Mouse (Mus musculus) lung, adult 2 months (tissue): ENCODE measurements around the gene Top3a. TPM values are rescaled to one million over a fixed set of nuclear protein-coding genes. Genes with fewer than 3 reads are reported as not detected.

Source experiments
- DNase-seq: peaks from one replicate; pipeline ENCODE4 v3.0.0; 2022
- H3K4me1 ChIP-seq: fragments of 200-500 bp; 2 replicates; pipeline ENCODE4 v1.6.1; 2011; ENCODE audit warnings: low read length; ENCODE audit not compliant: control insufficient read depth, insufficient read depth
- H3K4me3 ChIP-seq: fragments of 200-500 bp; replicated peaks from 2 replicates; pipeline ENCODE3; 2011; ENCODE audit warnings: low read depth, mild to moderate bottlenecking, control low read depth, low read length; ENCODE audit errors: extremely low read depth
- CTCF ChIP-seq: fragments of 200-500 bp; IDR thresholded peaks from 2 replicates; pipeline ENCODE4 v1.5.1; 2011; ENCODE audit warnings: mild to moderate bottlenecking, low read length, control low read depth; ENCODE audit not compliant: insufficient read depth
- POLR2A ChIP-seq: fragments of 200-500 bp; IDR thresholded peaks from 2 replicates; pipeline ENCODE4 v1.6.1; 2011; ENCODE audit warnings: low read depth, mild to moderate bottlenecking, control low read depth, low read length, borderline replicate concordance; ENCODE audit errors: extremely low read depth
- WGBS: fragments of 180-500 bp; shearing (Covaris S2); methylation state at CpG from one replicate; pipeline ENCODE4 v1.1.7; 2018; 5-methylcytosine and 5-hydroxymethylcytosine counted together
- polyA plus RNA-seq: library from polyadenylated mRNA; depleted of rRNA; stranded (reverse); fragments of >200 nt; gene quantifications from 2 replicates; pipeline ENCODE4 v1.2.3, GENCODE M21; 2012

The Top3a gene
- polyA plus RNA-seq, 1 experiment: 6.9 TPM

GRCm38 (mm10) chr11:60800892-60801291 is 23.7 kb upstream of the Top3a start:
- Histone ChIP-seq H3K4me1 (no peaks in the 10 kb centered on the region), H3K4me3 (no peak overlapping the region)
- TF ChIP-seq POLR2A (no peak), CTCF (no peak)
- no peak for DNase-seq
- WGBS: 82% methylated on average over 1 of the region's 1 CpGs

DNA sequence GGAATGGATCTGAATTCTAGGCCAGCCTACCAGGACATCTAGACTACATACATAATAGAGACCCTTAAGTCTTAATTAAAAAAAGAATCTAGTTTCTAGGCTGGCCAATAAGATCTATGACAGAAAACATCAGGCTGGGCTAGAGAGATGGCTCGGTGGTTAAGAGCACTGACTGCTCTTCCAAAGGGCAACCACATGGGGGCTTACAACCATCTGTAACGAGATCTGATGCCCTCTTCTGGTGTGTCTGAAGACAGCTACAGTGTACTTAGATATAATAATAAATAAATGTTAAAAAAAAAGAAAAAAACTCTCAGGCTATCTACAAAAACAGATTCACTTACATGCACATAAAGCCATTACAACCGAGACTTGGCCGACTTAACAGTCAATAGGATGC is 22.8 kb upstream of the Top3a start:
- no peak for DNase-seq
- Histone ChIP-seq H3K4me1 (no peaks in the 10 kb centered on the region), H3K4me3 (no peak overlapping the region)
- WGBS: 81% methylated on average over 4 of the region's 4 CpGs
- TF ChIP-seq POLR2A (no peak), CTCF (no peak)

DNA sequence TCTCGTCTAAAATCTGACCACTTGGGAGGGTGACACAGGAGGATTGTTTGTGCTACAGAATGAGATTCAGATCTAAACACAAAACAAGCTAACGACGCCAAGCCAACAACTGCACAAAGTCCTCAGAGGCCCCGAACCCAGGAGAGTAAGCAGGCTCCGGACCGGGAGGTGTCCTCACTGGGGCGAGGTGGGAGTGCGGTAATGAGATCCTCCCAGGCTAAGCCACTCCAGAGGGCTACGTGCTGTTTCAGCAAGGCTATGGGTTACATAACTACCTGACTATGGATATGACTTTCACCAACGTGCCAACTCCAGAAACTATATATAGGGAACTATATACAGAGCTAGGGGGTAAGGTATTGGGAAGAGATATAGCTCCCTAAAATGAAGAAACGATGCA is 19.2 kb upstream of the Top3a start:
- 88% methylated on average over 11 of the region's 11 CpGs for WGBS
- no peak for DNase-seq
- H3K4me1 ChIP-seq: no peaks in the 10 kb centered on the region
- TF ChIP-seq POLR2A (no peak), CTCF (no peak)
- no peak overlapping the region for H3K4me3 ChIP-seq

DNA sequence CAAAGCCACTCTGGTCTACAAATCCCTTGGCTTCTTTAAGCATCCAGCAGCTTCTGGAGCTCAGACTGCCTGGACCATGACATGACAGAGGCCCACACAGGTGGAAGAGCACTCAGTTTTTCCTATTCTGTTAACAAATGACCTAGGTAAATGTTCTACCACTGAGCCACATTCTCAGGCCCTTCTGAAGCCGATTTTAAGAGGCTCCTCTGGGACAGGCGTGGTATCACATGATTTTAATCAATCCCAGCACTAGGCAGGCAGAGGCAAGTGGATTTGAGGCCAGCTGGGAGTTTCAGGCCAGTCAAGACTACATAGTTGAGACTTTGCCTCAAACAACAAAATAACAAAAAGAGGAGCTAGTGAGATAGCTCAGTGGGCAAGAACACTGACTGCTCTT is 13.3 kb upstream of the Top3a start:
- no peaks in the 10 kb centered on the region for H3K4me1 ChIP-seq
- TF ChIP-seq CTCF (no peak), POLR2A (no peak)
- 79% methylated on average over 2 of the region's 2 CpGs for WGBS
- no peak overlapping the region for H3K4me3 ChIP-seq
- no peak for DNase-seq

GRCm38 (mm10) chr11:60787595-60787994 is 10.4 kb upstream of the Top3a start:
- WGBS: 61% methylated on average over 1 of the region's 1 CpGs
- Histone ChIP-seq H3K4me1 (no peaks in the 10 kb centered on the region), H3K4me3 (no peak overlapping the region)
- TF ChIP-seq CTCF (no peak), POLR2A (no peak)
- no peak for DNase-seq

DNA sequence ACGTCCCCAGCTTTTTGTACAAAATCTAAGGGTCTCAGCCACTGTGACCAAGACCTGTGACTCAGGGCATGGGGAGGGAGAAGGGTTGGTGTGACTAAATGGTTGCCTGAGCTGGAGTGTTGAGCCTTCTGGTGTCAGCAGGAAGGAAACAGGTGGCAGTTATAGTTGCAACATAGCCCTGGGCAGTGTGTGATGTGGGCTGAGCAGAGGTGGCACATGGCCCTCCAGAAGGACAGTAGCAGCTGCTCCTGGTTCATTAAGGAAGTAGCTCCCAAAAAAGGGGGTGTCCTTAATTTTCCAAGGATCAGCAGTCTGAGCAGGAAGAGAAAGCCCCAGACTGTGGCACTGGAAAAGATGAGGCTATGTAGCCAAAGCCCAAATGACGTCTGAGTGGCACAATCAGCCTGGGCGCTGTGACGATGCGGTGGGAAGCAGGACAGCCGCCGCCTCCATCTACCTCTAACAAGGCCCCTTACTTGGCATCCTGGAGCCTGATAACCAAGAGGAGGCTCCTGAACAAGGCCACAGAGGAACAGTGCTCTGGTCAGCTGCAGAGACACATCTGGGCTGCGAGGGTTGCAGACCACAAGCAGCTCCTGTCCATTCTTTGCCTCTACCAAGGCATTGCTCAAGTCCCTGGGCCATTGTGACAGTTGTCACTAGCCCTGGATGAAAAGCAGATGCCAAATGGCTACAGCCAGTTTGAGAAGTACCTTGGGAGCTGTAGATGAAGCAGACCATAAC is 7.2 kb upstream of the Top3a start:
- no peak for DNase-seq
- H3K4me3 ChIP-seq: no peak overlapping the region
- no peak for TF ChIP-seq POLR2A

DNA sequence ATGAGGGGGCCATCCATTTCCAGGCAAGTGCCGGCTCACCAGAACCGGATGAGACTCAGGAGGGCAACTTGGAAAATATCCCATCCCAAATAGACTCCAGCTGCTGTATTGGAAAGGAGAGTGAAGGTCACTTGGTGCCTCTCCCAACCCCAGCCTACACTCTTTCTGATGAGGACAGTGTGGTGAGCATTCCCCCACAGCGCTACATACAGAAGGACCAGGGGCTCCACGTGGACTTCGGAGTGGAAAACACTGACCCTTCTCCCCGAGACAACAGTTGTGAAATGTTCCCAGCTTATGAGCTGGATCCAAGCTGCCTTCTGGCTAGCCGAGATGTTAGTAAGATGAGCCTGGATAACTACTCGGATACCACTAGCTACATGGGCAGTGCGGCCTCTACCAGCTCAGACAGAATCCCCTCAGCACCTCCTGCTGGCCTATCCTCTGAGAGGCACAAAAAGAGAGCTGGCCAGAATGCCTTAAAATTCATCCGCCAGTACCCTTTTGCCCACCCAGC is 2.6 kb upstream of the Top3a start:
- TF ChIP-seq CTCF: no peak
- no peak for TF ChIP-seq POLR2A
- Histone ChIP-seq H3K4me3 (no peak overlapping the region), H3K4me1 (peaks cover 40% of the 10 kb centered on the region)
- WGBS: 72% methylated on average over 10 of the region's 10 CpGs
- DNase-seq: no peak

More for the DNA sequence above, 7.2 kb upstream of the Top3a start:
- H3K4me1 ChIP-seq: peaks cover 23% of the 10 kb centered on the region
- WGBS: 87% methylated on average over 8 of the region's 8 CpGs

DNA sequence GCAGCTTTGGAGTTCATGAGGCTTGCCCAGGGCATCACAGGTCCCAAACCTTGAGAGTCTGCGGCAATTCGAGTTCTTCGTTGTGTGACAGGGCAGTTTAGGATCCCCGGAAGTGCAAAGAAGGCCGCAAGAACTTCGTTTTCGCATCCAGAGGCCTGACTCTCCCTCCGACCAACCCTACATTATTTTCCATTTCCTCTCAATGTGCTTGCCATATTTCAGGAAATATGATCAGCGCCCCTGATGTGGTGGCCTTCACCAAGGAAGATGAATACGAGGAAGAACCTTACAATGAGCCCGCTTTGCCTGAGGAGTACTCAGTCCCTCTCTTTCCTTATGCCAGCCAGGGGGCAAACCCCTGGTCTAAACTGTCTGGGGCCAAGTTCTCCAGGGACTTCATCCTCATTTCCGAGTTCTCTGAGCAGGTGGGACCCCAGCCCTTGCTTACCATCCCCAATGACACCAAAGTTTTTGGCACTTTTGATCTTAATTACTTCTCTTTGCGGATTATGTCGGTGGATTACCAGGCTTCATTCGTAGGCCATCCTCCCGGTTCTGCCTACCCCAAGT is 721 bp upstream of the Top3a start:
- peak overlapping the region; percentile 90 for H3K4me3 ChIP-seq
- peaks cover 40% of the 10 kb centered on the region for H3K4me1 ChIP-seq
- 22% methylated on average over 16 of the region's 16 CpGs for WGBS
- DNase-seq: no peak
- no peak for TF ChIP-seq CTCF
- TF ChIP-seq POLR2A: no peak

GRCm38 (mm10) chr11:60776107-60776828 is 897 bp downstream of the Top3a start:
- no peak for DNase-seq
- no peak for TF ChIP-seq POLR2A
- TF ChIP-seq CTCF: no peak
- peak overlapping the region; percentile 90 for H3K4me3 ChIP-seq
- WGBS: 3% methylated on average over 17 of the region's 17 CpGs
- H3K4me1 ChIP-seq: peaks cover 35% of the 10 kb centered on the region

DNA sequence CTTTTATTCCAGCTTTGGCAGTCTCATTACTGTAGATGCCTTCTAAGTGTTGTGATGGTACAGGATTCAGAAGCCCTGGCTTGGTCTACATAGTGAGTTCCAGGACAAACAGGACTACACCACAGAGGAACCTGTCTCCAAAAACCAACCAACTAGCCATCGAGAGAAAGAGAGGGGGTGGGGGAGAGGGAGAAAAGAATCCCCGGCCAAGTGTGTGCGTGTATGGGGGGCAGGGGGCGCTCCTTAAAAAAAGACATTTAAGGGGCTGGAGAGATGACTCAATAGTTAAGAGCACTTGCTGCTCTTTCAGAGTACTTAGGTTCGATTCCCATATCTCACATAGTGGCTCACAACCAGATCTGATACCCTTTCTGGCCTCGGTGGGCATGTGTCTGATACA is 1.6 kb downstream of the Top3a start:
- peaks cover 29% of the 10 kb centered on the region for H3K4me1 ChIP-seq
- TF ChIP-seq POLR2A (no peak), CTCF (no peak)
- H3K4me3 ChIP-seq: no peak overlapping the region
- DNase-seq: no peak
- WGBS: 47% methylated on average over 6 of the region's 6 CpGs
